Mouse (Mus musculus) midbrain, embryonic 15.5 days (tissue): ENCODE measurements around the gene Anapc15. TPM values are rescaled to one million over a fixed set of nuclear protein-coding genes. Genes with fewer than 3 reads are reported as not detected.
A peak's percentile ranks its signal among the peaks of the same experiment; 100 is the strongest.

Experiments
- ATAC-seq: fragments of 200-750 bp; cut with Nextera tagmentation; replicated peaks from 2 replicates; pipeline ENCODE4 v1.8.0; 2017; ENCODE audit warnings: moderate TSS enrichment
- H3K27ac ChIP-seq: fragments of 300-500 bp; sonication (generic); 2 replicates; pipeline ENCODE4 v1.5.1; 2015; ENCODE audit warnings: mild to moderate bottlenecking, inconsistent platforms
- H3K27me3 ChIP-seq: fragments of 300-500 bp; sonication (generic); replicated peaks from 2 replicates; pipeline ENCODE4 v1.6.1; 2015; ENCODE audit warnings: inconsistent platforms
- H3K36me3 ChIP-seq: fragments of 300-500 bp; sonication (generic); replicated peaks from 2 replicates; pipeline ENCODE4 v1.6.1; 2015; ENCODE audit warnings: inconsistent platforms
- H3K4me1 ChIP-seq: fragments of 300-500 bp; sonication (generic); 2 replicates; pipeline ENCODE4 v1.6.1; 2015; ENCODE audit warnings: inconsistent platforms
- H3K4me2 ChIP-seq: fragments of 300-500 bp; sonication (generic); 2 replicates; pipeline ENCODE4 v1.6.1; 2015; ENCODE audit warnings: inconsistent platforms, mild to moderate bottlenecking, moderate library complexity
- H3K4me3 ChIP-seq: fragments of 300-500 bp; sonication (generic); 2 replicates; pipeline ENCODE4 v1.5.1; 2015; ENCODE audit warnings: mild to moderate bottlenecking, inconsistent platforms
- H3K9ac ChIP-seq: fragments of 300-500 bp; sonication (generic); 2 replicates; pipeline ENCODE4 v1.6.1; 2015; ENCODE audit warnings: mild to moderate bottlenecking, inconsistent platforms
- H3K9me3 ChIP-seq: fragments of 300-500 bp; sonication (generic); 2 replicates; pipeline ENCODE4 v1.6.1; 2016; ENCODE audit warnings: inconsistent platforms
- WGBS: fragments of 180-500 bp; shearing (Covaris S2); methylation state at CpG from one replicate; pipeline ENCODE4 v1.1.7; 2015; ENCODE audit warnings: mixed read lengths; 5-methylcytosine and 5-hydroxymethylcytosine counted together
- polyA plus RNA-seq: library from polyadenylated mRNA; unstranded; fragments of >200 nt; fragmentation: Nextera tagmentation; extraction: Ambion mirVana; gene quantifications from 2 replicates; pipeline ENCODE4 v1.2.1, GENCODE M21; 2015

Anapc15 gene
- polyA plus RNA-seq, 1 experiment from 2014 or later, result 78.1 TPM

DNA sequence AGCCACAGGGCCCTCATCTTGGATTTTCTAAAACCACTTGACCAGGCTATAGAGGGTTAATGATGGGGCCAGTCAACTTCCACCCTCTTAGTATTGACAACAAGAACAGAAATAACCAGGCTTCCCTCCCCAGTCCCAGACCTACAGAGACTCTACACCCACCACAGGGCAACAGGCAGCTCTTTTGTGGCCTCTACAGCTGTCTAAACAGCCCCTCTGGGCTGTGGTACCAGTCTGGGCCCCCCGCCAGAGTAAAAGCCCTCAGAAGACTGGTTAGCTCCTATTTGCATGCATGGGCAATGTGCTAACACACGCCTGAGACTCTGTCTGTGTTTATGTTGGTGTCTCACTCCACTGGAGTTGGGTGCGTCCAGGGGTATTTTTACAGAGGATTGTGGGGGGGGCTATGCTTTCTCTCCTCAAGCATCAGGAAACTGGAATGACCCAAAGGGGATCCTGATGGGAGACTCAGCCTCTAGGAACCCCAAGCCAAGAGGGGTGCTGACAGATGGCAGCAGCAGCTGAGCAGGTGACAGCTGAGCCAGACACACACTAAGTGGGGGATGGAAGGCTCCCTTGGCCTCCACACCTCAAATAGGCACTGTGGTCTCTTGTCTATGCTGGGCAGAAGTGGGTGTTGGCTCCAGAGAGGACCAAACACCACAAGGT, 29.5 kb upstream of the Anapc15 start:
- Histone ChIP-seq H3K4me1 (peaks cover 29% of the 10 kb centered on the region), H3K4me3 (no peak overlapping the region), H3K9ac (no peak overlapping the region), H3K9me3 (no peaks in the 10 kb centered on the region), H3K36me3 (no peaks in the 10 kb centered on the region), H3K27ac (no peak overlapping the region), H3K4me2 (no peak overlapping the region), H3K27me3 (no peaks in the 10 kb centered on the region; the same call in 1 of the 2 replicates)
- no peak for ATAC-seq
- WGBS, result 58% methylated on average over 3 of the region's 3 CpGs

DNA sequence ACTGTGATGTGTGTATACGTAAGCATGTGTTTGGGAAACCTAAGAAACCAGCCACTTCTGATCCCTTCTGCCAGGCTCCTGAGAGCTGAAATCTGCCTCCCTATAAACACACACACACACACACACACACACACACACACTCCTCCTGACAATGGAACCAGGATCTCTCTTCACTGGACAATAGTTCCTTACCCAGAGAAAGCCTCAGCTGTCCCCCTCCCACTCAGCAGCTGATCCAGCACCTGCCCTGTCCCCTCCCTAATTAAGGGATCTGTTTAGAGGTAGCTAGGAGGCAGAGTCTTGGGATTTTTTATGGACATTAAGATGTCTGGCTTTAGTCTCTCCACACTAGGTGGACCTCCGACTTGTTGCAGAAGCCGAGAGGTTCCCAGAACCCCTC, 28.6 kb upstream of the Anapc15 start:
- no peaks in the 10 kb centered on the region for H3K36me3 ChIP-seq
- whole genome bisulfite sequencing, result 49% methylated on average over 3 of the region's 3 CpGs
- no peak overlapping the region for H3K9ac ChIP-seq
- H3K4me3 ChIP-seq, result no peak overlapping the region
- H3K9me3 ChIP-seq, result no peaks in the 10 kb centered on the region
- H3K27me3 ChIP-seq, result no peaks in the 10 kb centered on the region; the same call in 1 of the 2 replicates
- H3K4me2 ChIP-seq, result peak overlapping the region; percentile 100; the same call in 1 of the 2 replicates
- peaks cover 29% of the 10 kb centered on the region for H3K4me1 ChIP-seq
- no peak for ATAC-seq
- H3K27ac ChIP-seq, result no peak overlapping the region

GRCm38 (mm10) chr7:101835457-101836109, 27.9 kb upstream of the Anapc15 start:
- WGBS, result 49% methylated on average over 5 of the region's 5 CpGs
- Histone ChIP-seq H3K4me1 (peaks cover 29% of the 10 kb centered on the region), H3K27me3 (no peaks in the 10 kb centered on the region; the same call in 1 of the 2 replicates), H3K27ac (no peak overlapping the region), H3K36me3 (no peaks in the 10 kb centered on the region), H3K4me3 (peak overlapping the region; percentile 63), H3K9me3 (no peaks in the 10 kb centered on the region), H3K9ac (no peak overlapping the region), H3K4me2 (peak overlapping the region; percentile 100)
- no peak for ATAC-seq

DNA sequence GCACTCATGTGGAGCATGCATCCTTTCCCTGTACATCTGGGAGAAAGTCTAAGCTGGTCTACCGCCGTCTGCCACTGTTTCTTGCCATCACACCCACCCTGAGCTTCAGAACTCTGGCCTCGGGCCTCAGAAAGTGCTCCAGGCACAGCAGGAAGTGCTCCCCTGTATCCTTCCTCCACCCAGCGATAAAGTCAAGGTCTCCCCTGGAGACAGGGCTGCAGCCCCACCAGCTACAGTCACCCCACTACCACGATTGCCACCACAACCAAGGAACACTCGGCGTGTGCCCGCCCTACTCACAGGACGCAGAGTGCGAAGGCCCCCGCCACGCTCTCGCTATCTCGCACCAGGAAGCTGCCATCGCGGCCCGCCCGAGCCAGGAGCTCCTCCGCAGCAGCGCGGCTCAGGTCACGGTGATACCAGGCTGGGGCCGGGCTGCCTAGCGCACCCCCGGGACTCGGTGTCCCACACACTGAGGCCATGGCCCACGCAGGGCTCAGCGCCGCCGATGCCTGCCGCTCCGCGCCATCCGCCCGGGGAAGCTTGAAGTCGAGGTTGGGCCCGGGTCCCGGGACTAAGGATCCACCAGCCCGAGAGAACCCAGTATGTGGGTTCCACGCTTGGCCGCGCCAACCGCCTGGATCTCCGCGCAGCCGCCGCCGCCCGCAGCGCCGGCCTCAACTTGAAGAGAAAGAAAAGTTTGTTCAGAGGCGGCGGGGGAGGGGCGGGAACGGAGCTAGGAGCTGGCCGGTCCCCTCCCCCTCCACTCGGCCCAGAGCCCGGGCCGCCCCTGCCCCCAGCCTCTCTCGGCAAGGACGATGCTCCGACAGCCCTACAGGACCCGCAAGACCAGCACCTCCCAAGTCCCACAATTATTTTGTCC, 27.0 kb upstream of the Anapc15 start:
- ATAC-seq, result peak; percentile 64
- peak overlapping the region; percentile 63 for H3K4me3 ChIP-seq
- peak overlapping the region; percentile 59 for H3K9ac ChIP-seq
- peaks cover 29% of the 10 kb centered on the region for H3K4me1 ChIP-seq
- no peaks in the 10 kb centered on the region; the same call in 1 of the 2 replicates for H3K27me3 ChIP-seq
- peak overlapping the region; percentile 100 for H3K4me2 ChIP-seq
- under 1% methylated on average over 63 of the region's 63 CpGs for WGBS
- no peaks in the 10 kb centered on the region for H3K36me3 ChIP-seq
- peak overlapping the region; percentile 58 for H3K27ac ChIP-seq
- H3K9me3 ChIP-seq, result no peaks in the 10 kb centered on the region

DNA sequence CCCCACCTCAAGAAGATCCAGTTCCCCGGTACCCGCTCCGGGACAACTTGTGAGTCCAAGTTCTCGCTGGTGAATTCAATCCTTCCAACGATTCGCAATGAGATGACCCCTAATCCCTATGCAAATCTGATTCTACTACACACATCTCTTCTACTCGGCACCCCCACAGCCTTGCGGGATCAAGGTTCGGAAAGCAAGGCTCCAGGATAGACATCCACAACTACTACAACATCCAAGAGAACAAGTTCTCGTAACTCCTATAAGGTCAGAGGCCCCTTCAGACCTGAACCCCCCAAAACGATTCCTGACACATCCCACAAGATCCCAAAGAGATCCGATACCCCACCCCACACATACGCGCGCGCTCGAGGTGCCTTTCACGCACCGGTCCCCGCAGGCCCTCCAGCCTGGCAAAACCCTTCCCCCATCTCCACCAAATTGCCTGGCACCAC, 26.3 kb upstream of the Anapc15 start:
- H3K27ac ChIP-seq, result peak overlapping the region; percentile 69
- no peaks in the 10 kb centered on the region for H3K9me3 ChIP-seq
- ATAC-seq, result no peak
- H3K4me2 ChIP-seq, result peak overlapping the region; percentile 100
- H3K4me1 ChIP-seq, result peaks cover 29% of the 10 kb centered on the region
- no peaks in the 10 kb centered on the region; the same call in 1 of the 2 replicates for H3K27me3 ChIP-seq
- peak overlapping the region; percentile 59; the same call in 1 of the 2 replicates for H3K9ac ChIP-seq
- no peaks in the 10 kb centered on the region for H3K36me3 ChIP-seq
- H3K4me3 ChIP-seq, result peak overlapping the region; percentile 63
- WGBS, result under 1% methylated on average over 20 of the region's 20 CpGs

GRCm38 (mm10) chr7:101837606-101838471, 25.7 kb upstream of the Anapc15 start, which contains the start of gene Inppl1:
TSS of gene Inppl1 (minus strand) at chr7:101838229.
- Histone ChIP-seq H3K4me2 (peak within 1 kb of the TSS; percentile 100), H3K9ac (peak within 1 kb of the TSS; percentile 59), H3K27me3 (no peaks in the 10 kb centered on the region; the same call in 1 of the 2 replicates), H3K4me3 (peak within 1 kb of the TSS; percentile 63), H3K9me3 (no peaks in the 10 kb centered on the region), H3K36me3 (no peaks in the 10 kb centered on the region), H3K27ac (peak within 1 kb of the TSS; percentile 69), H3K4me1 (peaks cover 29% of the 10 kb centered on the region)
- ATAC-seq, result peak; percentile 75
- under 1% methylated on average over 64 of the region's 64 CpGs for WGBS

DNA sequence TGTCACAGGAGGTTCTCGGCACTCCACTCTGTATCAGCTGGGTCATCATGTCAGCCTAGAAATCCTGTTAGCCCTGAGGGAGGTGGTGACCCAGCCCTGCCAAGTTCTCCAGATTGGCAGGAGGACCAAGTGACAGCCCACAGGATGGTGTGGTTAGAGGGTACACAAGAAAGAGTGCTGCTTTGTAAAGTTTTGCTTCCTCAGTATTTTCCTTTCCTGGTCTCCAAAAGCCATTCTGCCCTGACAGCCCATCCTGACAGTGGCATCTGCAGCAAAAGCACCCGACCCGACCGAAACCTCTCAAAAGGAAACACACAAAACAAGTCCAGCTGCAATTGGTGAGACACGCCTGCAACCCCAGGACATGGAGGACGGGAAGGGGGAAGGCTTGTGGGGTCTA, 19.3 kb upstream of the Anapc15 start:
- WGBS, result 79% methylated on average over 6 of the region's 6 CpGs
- Histone ChIP-seq H3K27ac (no peak overlapping the region), H3K36me3 (no peaks in the 10 kb centered on the region), H3K9me3 (no peaks in the 10 kb centered on the region), H3K9ac (no peak overlapping the region), H3K4me2 (no peak overlapping the region), H3K4me1 (no peaks in the 10 kb centered on the region), H3K27me3 (no peaks in the 10 kb centered on the region), H3K4me3 (no peak overlapping the region)
- ATAC-seq, result no peak

DNA sequence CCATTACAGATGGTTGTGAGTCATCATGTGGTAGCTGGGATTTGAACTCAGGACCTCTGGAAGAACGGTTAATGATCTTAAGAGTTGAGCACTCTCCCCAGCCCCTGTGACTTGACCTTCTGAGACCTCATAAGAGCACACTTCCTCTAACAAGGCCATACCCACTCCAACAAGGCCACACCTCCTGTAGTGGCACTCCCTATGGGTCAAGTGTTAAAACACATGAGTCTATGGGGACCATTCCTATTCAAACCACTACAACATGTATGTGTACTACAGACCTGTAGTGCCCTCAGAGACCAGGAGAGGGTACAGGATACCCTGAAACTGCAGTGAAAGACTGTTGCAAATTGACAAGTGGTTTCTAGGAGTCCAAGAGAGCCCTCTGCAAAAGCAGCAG, 15.6 kb upstream of the Anapc15 start:
- WGBS, result 97% methylated on average over 1 of the region's 1 CpGs
- Histone ChIP-seq H3K27ac (no peak overlapping the region), H3K27me3 (no peaks in the 10 kb centered on the region), H3K9me3 (no peaks in the 10 kb centered on the region), H3K9ac (no peak overlapping the region), H3K4me2 (no peak overlapping the region), H3K4me3 (no peak overlapping the region), H3K4me1 (no peaks in the 10 kb centered on the region), H3K36me3 (no peaks in the 10 kb centered on the region)
- ATAC-seq, result no peak

DNA sequence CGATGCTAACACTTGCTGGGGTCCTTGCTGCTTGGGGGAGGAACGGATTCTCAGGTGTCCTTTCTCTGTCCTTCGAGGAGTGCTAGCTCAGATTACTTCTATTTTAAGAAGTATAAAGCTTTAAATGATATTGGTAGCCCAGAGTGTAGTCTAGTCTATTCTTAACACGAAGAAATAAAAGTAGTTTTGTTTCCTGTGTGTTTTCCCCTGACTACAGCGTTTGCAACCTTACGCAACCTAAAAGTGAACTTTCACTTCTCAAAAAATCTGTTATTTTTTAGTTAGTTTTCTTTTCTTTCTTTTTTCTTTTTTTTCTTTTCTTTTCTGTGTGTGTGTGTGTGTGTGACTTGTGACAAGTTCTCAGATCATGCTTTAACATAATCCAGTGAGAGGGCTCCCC, 11.8 kb upstream of the Anapc15 start:
- 85% methylated on average over 6 of the region's 6 CpGs for WGBS
- H3K4me2 ChIP-seq, result no peak overlapping the region
- H3K27me3 ChIP-seq, result no peaks in the 10 kb centered on the region
- no peak overlapping the region for H3K4me3 ChIP-seq
- no peaks in the 10 kb centered on the region for H3K36me3 ChIP-seq
- no peak for ATAC-seq
- H3K4me1 ChIP-seq, result no peaks in the 10 kb centered on the region
- H3K9me3 ChIP-seq, result no peaks in the 10 kb centered on the region
- no peak overlapping the region for H3K27ac ChIP-seq
- no peak overlapping the region for H3K9ac ChIP-seq

- Histone ChIP-seq H3K27me3 (no peaks in the 10 kb centered on the region), H3K4me3 (no peak overlapping the region), H3K4me2 (no peak overlapping the region), H3K36me3 (no peaks in the 10 kb centered on the region), H3K9ac (no peak overlapping the region), H3K9me3 (no peaks in the 10 kb centered on the region), H3K4me1 (no peaks in the 10 kb centered on the region), H3K27ac (no peak overlapping the region)
- WGBS, result 87% methylated on average over 6 of the region's 6 CpGs
- no peak for ATAC-seq
These were observed 10.7 kb upstream of the Anapc15 start for GRCm38 (mm10) chr7:101852846-101853245.

- Histone ChIP-seq H3K9me3 (no peaks in the 10 kb centered on the region), H3K4me1 (no peaks in the 10 kb centered on the region), H3K27ac (no peak overlapping the region), H3K4me3 (no peak overlapping the region), H3K9ac (no peak overlapping the region), H3K27me3 (no peaks in the 10 kb centered on the region), H3K4me2 (no peak overlapping the region), H3K36me3 (no peaks in the 10 kb centered on the region)
- WGBS, result 79% methylated on average over 2 of the region's 2 CpGs
- ATAC-seq, result no peak
These were observed 9.7 kb upstream of the Anapc15 start for GRCm38 (mm10) chr7:101853816-101854215.
